30 mouse cellular contexts compared by ENCODE assay signal in the genomic region with DNA sequence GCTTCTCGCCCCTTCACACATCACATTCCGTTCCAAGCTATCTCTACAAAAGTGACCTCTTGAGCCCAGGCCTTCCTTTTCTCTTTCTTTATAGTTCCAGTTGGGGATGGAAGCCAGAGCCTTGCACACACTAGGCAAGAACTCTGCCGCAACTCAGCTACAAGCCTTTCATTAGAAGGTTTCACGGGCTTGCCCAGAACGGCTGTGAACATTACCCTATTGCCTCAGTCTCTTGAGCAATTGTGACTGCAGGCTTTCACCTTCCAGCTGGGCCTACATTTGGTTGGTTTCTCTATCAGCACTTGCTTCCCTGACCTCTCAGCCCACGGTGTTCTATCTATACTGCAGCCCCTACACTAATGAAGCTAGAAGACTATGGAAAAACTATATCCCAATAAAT. TPM values are rescaled to one million over a fixed set of nuclear protein-coding genes. Genes with fewer than 3 reads are reported as not detected.
DNase-seq lines count a peak whose midpoint lies in the region; ATAC-seq lines count a peak whose summit lies in the region.
"Had no signal": no experiment of that assay in that cellular context is flagged by ENCODE, and none has a peak within 500 bp of the region (broad histone marks: within the 10 kb centered on the region; RNA-seq: fewer than 3 reads in every experiment).

No protein-coding gene starts in this region.

- 86% methylated on average over 6 of the region's 6 CpGs for WGBS in kidney, embryonic 14.5 days
- WGBS in limb, embryonic 13.5 days, result 69% methylated on average over 6 of the region's 6 CpGs
- 63% methylated on average over 6 of the region's 6 CpGs for WGBS in liver, embryonic 16.5 days (ENCODE audit: insufficient replicate concordance)

- H3K4me3 ChIP-seq in kidney, embryonic 14.5 days (ENCODE audit: low read length), result no peak overlapping the region
- H3K4me3 ChIP-seq in brown adipose tissue, adult 24 weeks (ENCODE audit: insufficient read depth, low read depth, low read length), result no peak overlapping the region
- no peak overlapping the region for H3K4me3 ChIP-seq in limb, embryonic 13.5 days
- no peak overlapping the region for H3K4me3 ChIP-seq in liver, embryonic 16.5 days (ENCODE audit: low read depth, low read length)
- H3K4me3 ChIP-seq: hindbrain, embryonic 13.5 days; left cerebral cortex, adult 2 months; limb, embryonic 15.5 days; lung, embryonic 15.5 days; midbrain, embryonic 10.5 days; midbrain, embryonic 15.5 days; neural tube, embryonic 15.5 days had no signal

- ATAC-seq in kidney, embryonic 14.5 days (ENCODE audit: low FRiP score, low TSS enrichment), result no peak
- no peak for ATAC-seq in limb, embryonic 13.5 days (ENCODE audit: low FRiP score, low read depth)
- peak; percentile 72 for ATAC-seq in liver, embryonic 16.5 days (ENCODE audit: low read depth)
- ATAC-seq in CD4-positive, CD25-positive, alpha-beta regulatory T cell, adult 4 months, result no peak
- ATAC-seq: activated CD4-positive, CD25-positive, alpha-beta regulatory T cell, adult 4 months; forebrain, embryonic 14.5 days; intestine, postnatal 0 days; midbrain, embryonic 15.5 days had no signal

- no peaks in the 10 kb centered on the region for H3K27me3 ChIP-seq in kidney, embryonic 14.5 days (ENCODE audit: control insufficient read depth, insufficient read depth, low read length)
- H3K27me3 ChIP-seq in limb, embryonic 13.5 days, result no peaks in the 10 kb centered on the region
- no peaks in the 10 kb centered on the region for H3K27me3 ChIP-seq in liver, embryonic 16.5 days (ENCODE audit: control insufficient read depth, insufficient read depth, low read depth, low read length)
- H3K27me3 ChIP-seq: CH12.LX; hindbrain, embryonic 13.5 days; limb, embryonic 15.5 days; lung, embryonic 15.5 days; midbrain, embryonic 15.5 days; neural tube, embryonic 15.5 days had no signal

- peak; percentile 13 for DNase-seq in kidney, adult 9 months
- no peak for DNase-seq in retina, embryonic 14.5 days (ENCODE audit: low spot score)
- DNase-seq in thymus, postnatal 10 days (ENCODE audit: low spot score in 2 of 2), result no peak
- DNase-seq: B cell, adult 2 months; cerebellum, adult 11 months; cerebellum, adult 9-10 months; cerebellum, postnatal 36 days; gastrocnemius, postnatal 36 days; heart, adult 18-20 months; heart, postnatal 36 days; right cerebral cortex, adult 18-20 months; right cerebral cortex, postnatal 4 days had no signal

- H3K9me3 ChIP-seq in kidney, embryonic 14.5 days (ENCODE audit: control insufficient read depth, low read length), result no peaks in the 10 kb centered on the region
- H3K9me3 ChIP-seq in limb, embryonic 13.5 days, result no peaks in the 10 kb centered on the region
- no peaks in the 10 kb centered on the region for H3K9me3 ChIP-seq in liver, embryonic 16.5 days (replicated peaks; ENCODE audit: control insufficient read depth, low read length)
- H3K9me3 ChIP-seq: hindbrain, embryonic 13.5 days; limb, embryonic 15.5 days; lung, embryonic 15.5 days; midbrain, embryonic 10.5 days; midbrain, embryonic 15.5 days; neural tube, embryonic 15.5 days had no signal

- H3K9ac ChIP-seq in kidney, embryonic 14.5 days (ENCODE audit: low read depth, low read length), result no peak overlapping the region
- H3K9ac ChIP-seq in limb, embryonic 13.5 days, result no peak overlapping the region
- no peak overlapping the region for H3K9ac ChIP-seq in liver, embryonic 16.5 days (ENCODE audit: low read depth, low read length)
- H3K9ac ChIP-seq: hindbrain, embryonic 13.5 days; limb, embryonic 15.5 days; lung, embryonic 15.5 days; midbrain, embryonic 15.5 days; neural tube, embryonic 15.5 days had no signal

- no peak overlapping the region for H3K4me2 ChIP-seq in kidney, embryonic 14.5 days (replicated peaks; ENCODE audit: low read depth, low read length)
- no peak overlapping the region for H3K4me2 ChIP-seq in limb, embryonic 13.5 days (replicated peaks)
- no peak overlapping the region for H3K4me2 ChIP-seq in liver, embryonic 16.5 days (ENCODE audit: low read depth, low read length)
- H3K4me2 ChIP-seq: heart, embryonic 11.5 days; hindbrain, embryonic 13.5 days; limb, embryonic 15.5 days; lung, embryonic 15.5 days; midbrain, embryonic 15.5 days; neural tube, embryonic 15.5 days had no signal

- no peak overlapping the region for H3K27ac ChIP-seq in kidney, embryonic 14.5 days (ENCODE audit: low read depth, low read length)
- 0 out of 2 replicates have a peak overlapping the region, but pooled peaks have one; percentile 32 for H3K27ac ChIP-seq in brown adipose tissue, adult 24 weeks (replicated peaks; ENCODE audit: low read depth, low read length)
- peak overlapping the region; percentile 28; the same call in 1 of the 2 replicates for H3K27ac ChIP-seq in limb, embryonic 13.5 days
- H3K27ac ChIP-seq in liver, embryonic 16.5 days (ENCODE audit: low read length), result no peak overlapping the region
- H3K27ac ChIP-seq: hindbrain, embryonic 13.5 days; kidney, postnatal 0 days; left cerebral cortex, adult 2 months; limb, embryonic 15.5 days; lung, embryonic 15.5 days; midbrain, embryonic 10.5 days; midbrain, embryonic 15.5 days; neural tube, embryonic 15.5 days had no signal

- 0 out of 2 replicates have a peak, but pooled peaks cover 5% of the 10 kb centered on the region for H3K4me1 ChIP-seq in kidney, embryonic 14.5 days (ENCODE audit: control insufficient read depth, insufficient read depth, low read length)
- no peaks in the 10 kb centered on the region; the same call in 1 of the 2 replicates for H3K4me1 ChIP-seq in brown adipose tissue, adult 24 weeks (ENCODE audit: control insufficient read depth, insufficient read depth, insufficient read length, low read length)
- peaks cover 31% of the 10 kb centered on the region for H3K4me1 ChIP-seq in limb, embryonic 13.5 days
- H3K4me1 ChIP-seq in liver, embryonic 16.5 days (ENCODE audit: control insufficient read depth, low read depth, low read length), result no peaks in the 10 kb centered on the region
- H3K4me1 ChIP-seq: midbrain, embryonic 10.5 days; midbrain, embryonic 15.5 days; neural tube, embryonic 15.5 days had no signal

- no peaks in the 10 kb centered on the region for H3K36me3 ChIP-seq in kidney, embryonic 14.5 days (ENCODE audit: control insufficient read depth, insufficient read depth, low read length)
- no peaks in the 10 kb centered on the region for H3K36me3 ChIP-seq in limb, embryonic 13.5 days
- no peaks in the 10 kb centered on the region for H3K36me3 ChIP-seq in liver, embryonic 16.5 days (ENCODE audit: control insufficient read depth, insufficient read depth)
- H3K36me3 ChIP-seq: hindbrain, embryonic 13.5 days; limb, embryonic 15.5 days; lung, embryonic 15.5 days; midbrain, embryonic 10.5 days; midbrain, embryonic 15.5 days; neural tube, embryonic 15.5 days had no signal

RNA-seq across cellular contexts. Expression of a gene that starts 58.9 kb away (rescaled TPM):
- 17.8 and 17.9 TPM in 2 replicates for polyA plus RNA-seq in kidney, embryonic 14.5 days (2014; fragmentation: Nextera tagmentation; extraction: Ambion mirVana)
- polyA plus RNA-seq in brown adipose tissue, adult 24 weeks (2012; ENCODE audit: insufficient read depth, insufficient read length, missing spikeins), result 8.4 and 13.1 TPM in 2 replicates
- 16.2 and 23.2 TPM in 2 replicates for polyA plus RNA-seq in limb, embryonic 13.5 days (2015; fragmentation: Nextera tagmentation; extraction: Ambion mirVana)
- 2.2 and 2.4 TPM in 2 replicates for polyA plus RNA-seq in liver, embryonic 16.5 days (2015; fragmentation: Nextera tagmentation; extraction: Ambion mirVana)
- 1 to 10 TPM; 3.7 to 4.7 TPM for polyA plus RNA-seq in CD4-positive, CD25-positive, alpha-beta regulatory T cell, adult 4 months (2017; shearing (Covaris generic))

Comparison
In these comparisons a context has a peak if more than half of its experiments do, and no peak if none do; other contexts are left out.
1. H3K27ac ChIP-seq: peak in brown adipose tissue, adult 24 weeks (single experiment) and limb, embryonic 13.5 days (single experiment); none in kidney, embryonic 14.5 days (single experiment) and liver, embryonic 16.5 days (single experiment).